ENCODE assay signal across 18 mouse cellular contexts in the genomic region with DNA sequence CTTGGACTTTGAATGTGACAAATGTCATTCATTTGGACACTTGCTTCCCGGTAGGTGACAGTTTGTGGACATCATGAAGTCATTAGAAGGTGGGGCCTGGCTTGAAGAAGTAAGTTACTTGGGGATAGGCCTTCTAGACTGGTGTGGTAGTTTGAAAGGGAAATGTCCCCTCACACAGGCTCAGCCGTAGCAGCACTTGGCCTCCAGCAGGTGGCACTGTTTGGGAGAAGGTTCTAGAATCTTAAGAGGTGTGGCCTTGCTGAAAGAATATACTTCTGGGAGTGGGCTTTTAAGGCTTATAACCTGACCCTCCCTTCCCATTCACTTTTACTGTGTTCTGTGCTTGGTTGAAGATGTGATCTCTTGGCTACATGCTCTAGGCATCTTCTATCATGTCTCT.
A peak's percentile ranks its signal among the peaks of the same experiment; 100 is the strongest.
DNase-seq lines count a peak whose midpoint lies in the region; ATAC-seq and TF ChIP-seq lines count a peak whose summit lies in the region.
"Had no signal": no experiment of that assay in that cellular context is flagged by ENCODE, and none has a peak within 500 bp of the region (broad histone marks: within the 10 kb centered on the region; RNA-seq: fewer than 3 reads in every experiment).

No protein-coding gene starts in this region.

- no peak for TF ChIP-seq EP300 in MEL (IDR thresholded peaks at IDR 0.05; ENCODE audit: low read depth in 1 of 2, low read length in 2 of 2)

- ATAC-seq in forebrain, postnatal 0 days, result no peak
- ATAC-seq: forebrain, embryonic 13.5 days had no signal

- H3K9ac ChIP-seq in forebrain, postnatal 0 days, result no peak overlapping the region
- H3K9ac ChIP-seq in MEL (ENCODE audit: control insufficient read depth, low read depth, low read length, poor library complexity, severe bottlenecking), result no peak overlapping the region
- H3K9ac ChIP-seq: forebrain, embryonic 13.5 days; limb, embryonic 12.5 days had no signal

- H3K79me2 ChIP-seq in MEL (ENCODE audit: control insufficient read depth, insufficient read depth, low read length, poor library complexity), result no peaks in the 10 kb centered on the region

- H3K4me1 ChIP-seq in forebrain, postnatal 0 days (ENCODE audit: insufficient read depth), result no peaks in the 10 kb centered on the region
- no peaks in the 10 kb centered on the region for H3K4me1 ChIP-seq in forebrain, embryonic 10.5 days
- H3K4me1 ChIP-seq in MEL (ENCODE audit: control insufficient read depth in 1 of 2, insufficient read depth in 2 of 2, low read length in 2 of 2), result no peaks in the 10 kb centered on the region
- H3K4me1 ChIP-seq: forebrain, embryonic 13.5 days; limb, embryonic 12.5 days had no signal

- no peaks in the 10 kb centered on the region for H3K36me3 ChIP-seq in forebrain, postnatal 0 days (ENCODE audit: insufficient read depth)
- H3K36me3 ChIP-seq in forebrain, embryonic 10.5 days (replicated peaks), result no peaks in the 10 kb centered on the region
- no peaks in the 10 kb centered on the region for H3K36me3 ChIP-seq in MEL (ENCODE audit: control insufficient read depth in 1 of 2, insufficient read depth in 2 of 2, low read length in 2 of 2)
- H3K36me3 ChIP-seq: G1E; limb, embryonic 12.5 days had no signal

- no peak overlapping the region for H3K27ac ChIP-seq in forebrain, postnatal 0 days (ENCODE audit: low read depth, low read length)
- no peak overlapping the region for H3K27ac ChIP-seq in forebrain, embryonic 10.5 days
- H3K27ac ChIP-seq in MEL (ENCODE audit: control insufficient read depth, low read depth, low read length), result no peak overlapping the region
- H3K27ac ChIP-seq: forebrain, embryonic 13.5 days; limb, embryonic 12.5 days had no signal

- TF ChIP-seq RAD21 in MEL (IDR thresholded peaks at IDR 0.05; ENCODE audit: low read depth, low read length), result no peak

- WGBS in forebrain, postnatal 0 days, result 88% methylated on average over 2 of the region's 2 CpGs
- 88% methylated on average over 2 of the region's 2 CpGs for WGBS in forebrain, embryonic 10.5 days

- H3K4me3 ChIP-seq in forebrain, postnatal 0 days (ENCODE audit: low read depth, low read length), result no peak overlapping the region
- H3K4me3 ChIP-seq in forebrain, embryonic 10.5 days, result no peak overlapping the region
- no peak overlapping the region for H3K4me3 ChIP-seq in MEL (ENCODE audit: control insufficient read depth in 1 of 2, insufficient read depth in 1 of 2, low read depth in 2 of 2, low read length in 2 of 2)
- H3K4me3 ChIP-seq: forebrain, embryonic 13.5 days; limb, embryonic 12.5 days; myocyte had no signal

- H3K9me3 ChIP-seq in forebrain, postnatal 0 days (ENCODE audit: low read length), result no peaks in the 10 kb centered on the region
- H3K9me3 ChIP-seq in forebrain, embryonic 10.5 days, result no peaks in the 10 kb centered on the region
- no peaks in the 10 kb centered on the region for H3K9me3 ChIP-seq in MEL (replicated peaks; ENCODE audit: insufficient read depth, low read length)
- H3K9me3 ChIP-seq: forebrain, embryonic 13.5 days; limb, embryonic 12.5 days had no signal

- no peak for TF ChIP-seq POLR2A in MEL (IDR thresholded peaks at IDR 0.05; ENCODE audit: control insufficient read depth in 1 of 2, insufficient read depth in 1 of 2, low read depth in 1 of 2, low read length in 2 of 2, poor library complexity in 1 of 2)

- H3K4me2 ChIP-seq in forebrain, postnatal 0 days (ENCODE audit: low read depth), result no peak overlapping the region
- H3K4me2 ChIP-seq: forebrain, embryonic 13.5 days; limb, embryonic 12.5 days; midbrain, embryonic 11.5 days had no signal

- no peak for DNase-seq in forebrain, postnatal 0 days
- DNase-seq in forebrain, embryonic 10.5 days (ENCODE audit: extremely low spot score, low spot score), result no peak
- peak; percentile 5 to 6 for DNase-seq in kidney, postnatal 4 days
- no peak for DNase-seq in kidney, adult 8-10 months
- peak; percentile 3 for DNase-seq in lung, postnatal 10 days
- no peak for DNase-seq in lung, postnatal 25 days (ENCODE audit: low spot score)
- peak; percentile 6 for DNase-seq in MEL (ENCODE audit: low read depth, low spot score)
- DNase-seq in B cell, adult 2 months, result no peak
- DNase-seq: adrenal gland, postnatal 10 days; cerebellum, adult 8-10 months; embryo, embryonic 11 days; heart, postnatal 4 days; right cerebral cortex, adult 18-20 months had no signal

- H3K27me3 ChIP-seq in forebrain, postnatal 0 days (ENCODE audit: insufficient read depth, low read length), result no peaks in the 10 kb centered on the region
- no peaks in the 10 kb centered on the region for H3K27me3 ChIP-seq in forebrain, embryonic 10.5 days (ENCODE audit: poor library complexity, severe bottlenecking)
- no peaks in the 10 kb centered on the region for H3K27me3 ChIP-seq in MEL (ENCODE audit: control insufficient read depth in 1 of 2, insufficient read depth in 2 of 2, low read length in 2 of 2)
- H3K27me3 ChIP-seq: forebrain, embryonic 13.5 days; limb, embryonic 12.5 days had no signal

- peak; percentile 17; the same call in 1 of the 2 replicates for TF ChIP-seq CTCF in forebrain, postnatal 0 days (IDR thresholded peaks at IDR 0.05; ENCODE audit: low read depth)
- peak in 2 of 3 experiments; percentile 17 to 32; a peak in 3 of 6 replicates for TF ChIP-seq CTCF in MEL (IDR thresholded peaks at IDR 0.05 in 2 of 3, conservative IDR thresholded peaks at IDR 0.05 in 1 of 3; ENCODE audit: control insufficient read depth in 1 of 3, insufficient read depth in 1 of 3, low read depth in 2 of 3, low read length in 3 of 3, poor library complexity in 1 of 3, severe bottlenecking in 1 of 3)

TF ChIP-seq in MEL, 35 proteins besides CTCF, POLR2A, EP300 and RAD21:
- TF ChIP-seq ZMIZ1 (IDR thresholded peaks at IDR 0.05; ENCODE audit: low read depth, low read length) (no peak), CHD2 (IDR thresholded peaks at IDR 0.05; ENCODE audit: low read length) (no peak), POLR2AphosphoS2 (IDR thresholded peaks at IDR 0.05; ENCODE audit: low read length) (no peak), MEF2A (IDR thresholded peaks at IDR 0.05; ENCODE audit: extremely low read depth, insufficient replicate concordance, low read depth, low read length, poor library complexity, severe bottlenecking) (no peak), MAX (IDR thresholded peaks at IDR 0.05; ENCODE audit: low read length) (no peak), NRF1 (IDR thresholded peaks at IDR 0.05; ENCODE audit: insufficient read depth, low read depth, low read length, poor library complexity, severe bottlenecking) (no peak), SMC3 (IDR thresholded peaks at IDR 0.05; ENCODE audit: low read depth, low read length) (no peak), USF1 (IDR thresholded peaks at IDR 0.05; ENCODE audit: low read depth, low read length) (no peak), TBP (IDR thresholded peaks at IDR 0.05; ENCODE audit: low read depth, low read length) (no peak), GABPA (IDR thresholded peaks at IDR 0.05; ENCODE audit: low read depth, low read length) (no peak), MYB (IDR thresholded peaks at IDR 0.05; ENCODE audit: low read depth, low read length) (no peak), MYC (IDR thresholded peaks at IDR 0.05; ENCODE audit: low read depth, low read length) (no peak), RCOR1 (IDR thresholded peaks at IDR 0.05; ENCODE audit: low read depth, low read length) (no peak), NELFE (IDR thresholded peaks at IDR 0.05; ENCODE audit: low read depth, low read length) (no peak), KAT2A (conservative IDR thresholded peaks at IDR 0.05; ENCODE audit: low read depth, low read length) (no peak), MAZ (IDR thresholded peaks at IDR 0.05; ENCODE audit: low read depth, low read length) (no peak), ZC3H11A (IDR thresholded peaks at IDR 0.05; ENCODE audit: low read depth, low read length) (no peak), JUND (IDR thresholded peaks at IDR 0.05; ENCODE audit: low read depth, low read length) (no peak)

Comparison
In these comparisons a context has a peak if more than half of its experiments do, and no peak if none do; other contexts are left out.
1. DNase-seq: peak in kidney, postnatal 4 days (2 of 2), lung, postnatal 10 days (single experiment) and MEL (single experiment); none in forebrain, postnatal 0 days (single experiment), forebrain, embryonic 10.5 days (single experiment), kidney, adult 8-10 months (0 of 2), lung, postnatal 25 days (single experiment) and B cell, adult 2 months (0 of 2).